Mouse (Mus musculus): Measurements from ENCODE around the gene Tnfrsf23.
"Not testable (repeated sequence)": the region's sequence is repeated elsewhere in the genome, so short reads cannot be mapped to it uniquely, and the experiment has no call there.

- not testable (repeated sequence) for TF ChIP-seq GATA1, TAL1 (IDR thresholded peaks at IDR 0.05; ENCODE audit: low read length)
These were observed 41.7 kb downstream of the Tnfrsf23 start for GRCm38 (mm10) chr7:143643949-143644348.
